Mouse (Mus musculus) E14TG2a.4 (cell line): ENCODE results near the gene Hoxc5.

Experiments
- CTCF ChIP-seq: conservative IDR thresholded peaks from 2 replicates; pipeline ENCODE4 v1.5.1; 2014; ENCODE audit warnings: low read length
- NANOG ChIP-seq: IDR thresholded peaks from 2 replicates; pipeline ENCODE4 v1.6.1; 2014; ENCODE audit warnings: borderline replicate concordance, low read length, mixed read lengths
- POU5F1 ChIP-seq: IDR thresholded peaks from 2 replicates; pipeline ENCODE4 v1.6.1; 2014; ENCODE audit warnings: low read length, borderline replicate concordance

- no peak for TF ChIP-seq CTCF
- TF ChIP-seq POU5F1: no peak
- TF ChIP-seq NANOG: no peak
Observed at GRCm38 (mm10) chr15:102996548-102996947, 29.3 kb downstream of the Hoxc5 start.
